Mouse (Mus musculus): ENCODE measurements around the gene Cenpt. TPM values are rescaled to one million over a fixed set of nuclear protein-coding genes. Genes with fewer than 3 reads are reported as not detected.
A peak's percentile ranks its signal among the peaks of the same experiment; 100 is the strongest.

Cenpt gene
- polyA plus RNA-seq, 1 experiment from 2014 or later: 46.9 TPM

DNA sequence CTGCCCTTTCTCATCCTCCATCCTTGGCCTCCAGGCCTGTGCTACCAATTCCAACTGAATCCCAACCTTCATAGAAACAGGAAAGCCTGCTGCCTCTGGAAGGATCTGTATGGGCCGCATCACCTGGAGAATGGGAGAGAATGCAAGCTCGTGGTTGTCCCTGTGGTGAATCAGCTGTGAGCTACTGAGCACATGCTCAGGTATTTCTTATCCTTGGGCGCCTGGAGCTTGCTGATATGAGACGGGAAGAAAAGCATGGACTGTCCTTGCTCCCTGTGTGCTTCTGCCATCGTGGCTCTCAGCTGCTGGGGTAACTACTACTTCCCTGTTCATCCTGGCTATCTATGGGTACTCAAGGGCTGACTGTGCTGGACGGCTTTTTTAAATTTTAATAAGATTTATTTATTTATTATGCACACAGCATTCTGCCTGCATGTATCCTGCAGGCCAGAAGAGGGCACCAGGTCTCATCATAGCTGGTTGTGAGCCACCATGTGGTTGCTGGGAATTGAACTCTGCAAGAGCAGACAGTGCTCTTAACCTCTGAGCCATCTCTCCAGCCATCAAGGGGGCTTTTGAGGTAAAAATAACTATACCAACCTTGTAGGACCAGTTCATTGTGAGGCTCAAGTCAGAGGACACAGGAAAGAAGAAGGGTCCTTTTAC, 13.4 kb upstream of the Cenpt start:
- no peaks in the 10 kb centered on the region for H3K27me3 ChIP-seq
- H3K36me3 ChIP-seq: peaks cover 62% of the 10 kb centered on the region
- H3K27ac ChIP-seq (replicated peaks): no peak overlapping the region
- H3K4me3 ChIP-seq (replicated peaks): no peak overlapping the region
- no peaks in the 10 kb centered on the region for H3K9me3 ChIP-seq (replicated peaks)
- no peak overlapping the region for H3K9ac ChIP-seq
- WGBS: 81% methylated on average over 6 of the region's 6 CpGs
- H3K4me2 ChIP-seq (replicated peaks): no peak overlapping the region
- peaks cover 16% of the 10 kb centered on the region for H3K4me1 ChIP-seq
- ATAC-seq (ENCODE audit: insufficient number of reproducible peaks, low FRiP score, low TSS enrichment, low read depth): no peak

DNA sequence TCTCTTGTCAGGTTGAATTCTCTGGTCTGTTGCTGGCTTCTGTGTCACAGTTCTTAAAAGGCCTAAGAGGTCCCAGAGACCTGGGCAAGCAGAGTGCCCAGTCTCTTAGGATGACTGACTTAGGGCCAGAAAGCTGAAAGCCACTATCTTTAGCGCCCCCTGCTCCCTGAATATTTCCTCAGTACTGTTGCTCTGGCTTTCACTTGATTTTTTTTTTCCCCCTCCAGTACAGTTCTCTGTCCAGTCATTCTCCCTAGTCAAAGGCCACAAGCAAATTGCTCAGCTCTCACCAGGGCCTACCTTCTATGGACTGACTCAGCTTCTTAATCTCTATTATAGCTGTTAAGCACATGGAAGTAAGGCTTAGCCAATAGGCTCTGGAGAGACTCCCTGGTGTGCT, 8.9 kb upstream of the Cenpt start:
- H3K4me1 ChIP-seq: peaks cover 51% of the 10 kb centered on the region
- peaks cover 34% of the 10 kb centered on the region for H3K36me3 ChIP-seq
- H3K9ac ChIP-seq: peak overlapping the region; percentile 77; the same call in 1 of the 2 replicates
- peak overlapping the region; percentile 75 for H3K4me2 ChIP-seq (replicated peaks)
- no peaks in the 10 kb centered on the region for H3K9me3 ChIP-seq (replicated peaks)
- no peak overlapping the region for H3K27ac ChIP-seq (replicated peaks)
- 3% methylated on average over 1 of the region's 1 CpGs for WGBS
- no peak for ATAC-seq (ENCODE audit: insufficient number of reproducible peaks, low FRiP score, low TSS enrichment, low read depth)
- H3K27me3 ChIP-seq: no peaks in the 10 kb centered on the region
- H3K4me3 ChIP-seq (replicated peaks): peak overlapping the region; percentile 99

DNA sequence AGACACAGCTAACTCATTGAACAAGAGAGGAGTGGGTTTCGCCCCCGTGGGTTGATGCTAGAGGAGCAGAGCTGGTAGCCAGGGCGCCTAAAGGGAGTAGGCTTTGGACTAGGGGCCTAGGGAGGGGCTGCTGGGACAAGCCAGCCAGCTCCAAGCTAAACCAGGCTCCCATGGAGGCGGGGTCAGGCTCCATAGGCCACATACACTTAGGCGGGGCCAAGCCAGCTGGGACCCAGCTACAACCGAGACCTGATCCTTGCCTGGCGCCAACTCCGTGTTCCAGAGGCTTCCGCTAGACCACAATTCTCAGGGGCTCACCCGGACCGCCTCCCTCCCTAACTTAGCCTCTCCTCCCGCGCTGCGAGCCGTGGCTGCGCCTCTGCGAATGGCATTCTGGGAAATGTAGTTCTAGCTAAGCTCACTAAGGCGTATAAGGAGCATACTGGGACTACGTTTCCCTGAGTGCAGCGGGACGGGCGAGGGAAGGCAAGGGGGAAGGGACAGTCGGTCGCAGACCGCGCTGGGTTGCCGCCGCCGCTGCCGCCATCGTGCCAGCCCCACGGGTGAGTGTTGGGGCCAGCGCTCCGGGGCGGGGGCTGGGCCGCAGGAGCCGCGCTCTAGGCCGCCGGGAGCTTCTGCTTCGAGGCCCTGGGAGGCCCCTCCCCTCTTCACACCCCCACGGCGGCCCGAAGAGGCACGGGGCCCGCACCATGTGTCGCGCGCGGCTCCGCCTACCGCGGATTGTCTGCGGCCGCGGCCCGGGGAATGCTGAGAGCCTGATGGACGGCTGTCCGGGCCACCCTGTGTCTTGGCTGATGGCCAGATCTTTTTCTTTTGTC, 7.3 kb upstream of the Cenpt start, which contains the start of gene Nutf2:
Gene Nutf2, plus strand, starts transcription at position 438 of the 839 bp plus-strand sequence.
- Histone ChIP-seq H3K9me3 (replicated peaks) (no peaks in the 10 kb centered on the region), H3K4me3 (replicated peaks) (peak within 1 kb of the TSS; percentile 99), H3K9ac (peak within 1 kb of the TSS; percentile 77), H3K4me1 (peaks cover 62% of the 10 kb centered on the region), H3K36me3 (peaks cover 22% of the 10 kb centered on the region), H3K27me3 (no peaks in the 10 kb centered on the region), H3K4me2 (replicated peaks) (peak within 1 kb of the TSS; percentile 75), H3K27ac (replicated peaks) (peak within 1 kb of the TSS; percentile 94)
- WGBS: under 1% methylated on average over 58 of the region's 59 CpGs
- ATAC-seq (ENCODE audit: insufficient number of reproducible peaks, low FRiP score, low TSS enrichment, low read depth): peak; percentile 98

DNA sequence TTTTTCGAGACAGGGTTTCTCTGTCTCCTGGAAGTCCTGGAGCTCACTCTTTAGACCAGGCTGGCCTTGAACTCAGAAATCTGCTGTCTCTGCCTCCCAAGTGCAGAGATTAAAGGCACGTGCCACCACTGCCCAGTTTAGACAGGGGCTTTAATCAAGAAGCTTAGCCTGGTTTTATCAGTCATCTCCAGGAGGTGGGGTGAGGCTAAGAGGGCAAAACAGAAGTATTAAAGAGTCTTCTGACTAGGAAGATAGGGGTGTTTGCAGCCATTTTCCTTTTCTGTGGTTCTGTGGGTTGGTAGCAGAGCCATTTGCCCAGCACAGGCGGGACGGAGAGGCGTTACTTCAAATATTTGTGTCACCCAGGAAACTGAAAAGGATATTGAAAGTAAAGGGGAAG, 6.2 kb upstream of the Cenpt start:
- Histone ChIP-seq H3K4me3 (replicated peaks) (peak overlapping the region; percentile 99), H3K36me3 (peaks cover 15% of the 10 kb centered on the region), H3K9ac (no peak overlapping the region), H3K4me2 (replicated peaks) (peak overlapping the region; percentile 75; the same call in 1 of the 2 replicates), H3K27ac (replicated peaks) (peak overlapping the region; percentile 94), H3K9me3 (replicated peaks) (no peaks in the 10 kb centered on the region), H3K4me1 (peaks cover 65% of the 10 kb centered on the region), H3K27me3 (no peaks in the 10 kb centered on the region)
- 68% methylated on average over 5 of the region's 5 CpGs for WGBS
- ATAC-seq (ENCODE audit: insufficient number of reproducible peaks, low FRiP score, low TSS enrichment, low read depth): no peak

DNA sequence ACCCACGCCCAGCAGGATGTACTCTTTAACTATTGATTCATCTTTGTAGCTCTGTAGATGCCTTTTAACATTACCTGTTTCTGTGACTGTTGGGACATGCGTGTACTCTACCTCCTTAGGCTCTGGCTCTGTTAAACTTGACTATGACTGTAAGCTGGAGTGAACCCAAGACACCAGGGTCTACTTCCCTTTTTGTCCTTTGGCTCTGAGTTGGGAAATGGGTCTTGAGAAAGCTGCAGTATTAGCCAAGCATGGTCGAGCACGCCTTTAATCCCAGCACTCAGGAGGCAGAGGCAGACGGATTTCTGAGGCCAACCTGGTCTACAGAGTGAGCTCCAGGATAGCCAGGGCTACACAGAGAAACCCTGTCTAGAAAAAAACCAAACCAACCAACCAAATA, 5.4 kb upstream of the Cenpt start:
- ATAC-seq (ENCODE audit: insufficient number of reproducible peaks, low FRiP score, low TSS enrichment, low read depth): no peak
- Histone ChIP-seq H3K27me3 (no peaks in the 10 kb centered on the region), H3K4me3 (replicated peaks) (no peak overlapping the region), H3K27ac (replicated peaks) (peak overlapping the region; percentile 94; the same call in 1 of the 2 replicates), H3K36me3 (peaks cover 14% of the 10 kb centered on the region), H3K4me1 (peaks cover 61% of the 10 kb centered on the region), H3K4me2 (replicated peaks) (no peak overlapping the region), H3K9me3 (replicated peaks) (no peaks in the 10 kb centered on the region), H3K9ac (no peak overlapping the region)
- 82% methylated on average over 5 of the region's 5 CpGs for WGBS

DNA sequence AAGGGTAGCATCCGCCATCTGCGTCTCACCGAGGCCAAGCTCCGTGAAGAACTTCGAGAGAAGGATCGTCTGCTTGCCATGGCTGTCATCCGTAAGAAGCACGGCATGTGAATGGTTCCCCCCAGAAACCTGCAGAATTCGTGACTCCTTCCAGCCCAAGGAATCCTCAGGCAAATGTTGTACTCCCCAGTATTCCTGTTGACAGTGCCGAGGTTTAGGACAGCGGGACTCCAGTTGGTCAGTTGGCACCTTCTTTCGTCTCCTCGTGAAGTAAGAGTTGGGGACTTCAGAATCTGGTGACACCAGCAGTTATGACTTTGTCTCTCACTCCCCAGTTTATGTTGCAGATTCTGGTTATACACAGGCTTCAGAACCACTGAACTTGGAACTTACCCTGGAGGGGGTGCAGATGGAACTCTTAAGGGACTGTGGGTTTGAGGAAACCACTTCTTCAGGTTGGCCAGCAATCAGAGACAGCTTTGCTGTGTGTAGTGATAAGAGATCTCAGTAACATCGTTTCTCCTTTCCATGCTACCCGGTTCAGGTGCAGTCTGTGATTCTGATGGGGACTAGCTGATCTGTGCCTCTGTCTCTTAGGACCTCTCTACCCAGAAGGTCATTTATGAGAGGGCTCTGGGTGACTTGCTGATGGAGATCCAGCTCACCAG, 3.2 kb upstream of the Cenpt start:
- Histone ChIP-seq H3K27ac (replicated peaks) (peak overlapping the region; percentile 92), H3K9ac (peak overlapping the region; percentile 64), H3K27me3 (no peaks in the 10 kb centered on the region), H3K36me3 (peaks cover 11% of the 10 kb centered on the region; the same call in 1 of the 2 replicates), H3K4me1 (peaks cover 53% of the 10 kb centered on the region), H3K9me3 (replicated peaks) (no peaks in the 10 kb centered on the region), H3K4me3 (replicated peaks) (peak overlapping the region; percentile 71), H3K4me2 (replicated peaks) (peak overlapping the region; percentile 92)
- ATAC-seq (ENCODE audit: insufficient number of reproducible peaks, low FRiP score, low TSS enrichment, low read depth): no peak
- WGBS: 20% methylated on average over 15 of the region's 15 CpGs

DNA sequence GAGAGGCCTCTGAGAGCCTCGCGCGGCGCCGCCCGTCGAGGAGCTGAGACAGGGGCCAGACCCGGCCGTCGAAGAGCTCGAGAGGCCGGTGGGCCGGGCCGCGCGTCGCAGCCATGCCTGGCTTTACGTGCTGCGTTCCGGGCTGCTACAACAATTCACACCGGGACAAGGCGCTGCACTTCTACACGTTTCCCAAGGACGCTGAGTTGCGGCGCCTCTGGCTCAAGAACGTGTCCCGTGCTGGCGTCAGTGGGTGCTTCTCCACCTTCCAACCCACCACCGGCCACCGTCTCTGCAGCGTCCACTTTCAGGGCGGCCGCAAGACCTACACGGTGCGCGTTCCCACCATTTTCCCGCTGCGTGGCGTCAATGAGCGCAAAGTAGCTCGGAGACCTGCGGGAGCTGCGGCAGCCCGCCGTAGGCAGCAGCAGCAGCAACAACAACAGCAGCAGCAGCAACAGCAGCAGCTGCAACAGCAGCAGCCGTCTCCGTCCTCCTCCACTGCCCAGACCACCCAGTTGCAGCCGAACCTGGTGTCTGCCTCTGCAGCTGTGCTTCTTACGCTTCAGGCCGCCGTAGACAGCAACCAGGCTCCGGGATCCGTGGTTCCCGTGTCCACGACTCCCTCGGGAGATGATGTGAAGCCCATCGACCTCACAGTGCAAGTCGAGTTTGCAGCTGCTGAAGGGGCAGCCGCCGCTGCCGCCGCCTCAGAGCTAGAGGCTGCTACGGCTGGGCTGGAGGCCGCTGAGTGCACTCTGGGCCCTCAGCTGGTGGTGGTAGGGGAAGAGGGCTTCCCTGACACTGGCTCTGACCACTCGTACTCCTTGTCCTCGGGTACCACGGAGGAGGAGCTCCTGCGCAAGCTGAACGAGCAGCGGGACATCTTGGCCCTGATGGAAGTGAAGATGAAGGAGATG, 2.4 kb upstream of the Cenpt start:
- WGBS: under 1% methylated on average over 71 of the region's 71 CpGs
- H3K9ac ChIP-seq: peak overlapping the region; percentile 64

DNA sequence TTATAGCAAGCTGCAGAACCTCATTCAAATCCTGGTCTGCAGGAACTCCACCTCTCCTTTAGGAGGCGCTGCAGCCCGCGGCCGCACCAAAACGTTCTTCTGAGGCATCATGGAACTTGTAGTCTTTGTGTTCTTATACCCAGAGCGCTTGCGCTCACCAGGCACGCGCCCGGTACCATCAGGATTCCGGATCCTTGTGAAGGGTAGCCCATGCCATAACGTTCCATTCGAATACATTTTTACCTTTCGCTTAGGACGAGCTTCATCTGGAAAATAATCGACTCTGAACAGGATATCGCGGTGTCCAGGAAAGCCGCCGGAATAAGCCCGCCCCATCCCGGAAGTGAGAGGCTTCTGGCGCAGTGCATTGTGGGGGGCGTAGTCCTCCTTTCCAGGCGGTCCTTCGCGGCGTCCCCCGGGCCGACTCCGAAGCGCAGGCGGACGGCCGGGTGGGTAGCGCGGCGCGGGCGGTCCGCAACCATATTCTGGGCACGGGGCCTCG, 1.7 kb upstream of the Cenpt start, which contains the start of gene Thap11:
Gene Thap11, plus strand, starts transcription at position 418 of the 502 bp plus-strand sequence.
- Histone ChIP-seq H3K9ac (peak within 1 kb of the TSS; percentile 64), H3K4me3 (replicated peaks) (peak within 1 kb of the TSS; percentile 71), H3K27ac (replicated peaks) (peak within 1 kb of the TSS; percentile 92), H3K27me3 (no peaks in the 10 kb centered on the region), H3K4me2 (replicated peaks) (peak within 1 kb of the TSS; percentile 92), H3K9me3 (replicated peaks) (no peaks in the 10 kb centered on the region), H3K36me3 (peaks cover 13% of the 10 kb centered on the region; the same call in 1 of the 2 replicates), H3K4me1 (peaks cover 55% of the 10 kb centered on the region)
- ATAC-seq (ENCODE audit: insufficient number of reproducible peaks, low FRiP score, low TSS enrichment, low read depth): peak; percentile 93
- WGBS: 4% methylated on average over 43 of the region's 43 CpGs

More for the DNA sequence above, 2.4 kb upstream of the Cenpt start:
- H3K36me3 ChIP-seq: peaks cover 11% of the 10 kb centered on the region; the same call in 1 of the 2 replicates
- no peaks in the 10 kb centered on the region for H3K9me3 ChIP-seq (replicated peaks)
- H3K4me2 ChIP-seq (replicated peaks): peak overlapping the region; percentile 92
- peaks cover 55% of the 10 kb centered on the region for H3K4me1 ChIP-seq
- H3K27me3 ChIP-seq: no peaks in the 10 kb centered on the region
- H3K4me3 ChIP-seq (replicated peaks): peak overlapping the region; percentile 71
- H3K27ac ChIP-seq (replicated peaks): peak overlapping the region; percentile 92
- peak; percentile 15; the same call in 1 of the 2 replicates for ATAC-seq (ENCODE audit: insufficient number of reproducible peaks, low FRiP score, low TSS enrichment, low read depth)

DNA sequence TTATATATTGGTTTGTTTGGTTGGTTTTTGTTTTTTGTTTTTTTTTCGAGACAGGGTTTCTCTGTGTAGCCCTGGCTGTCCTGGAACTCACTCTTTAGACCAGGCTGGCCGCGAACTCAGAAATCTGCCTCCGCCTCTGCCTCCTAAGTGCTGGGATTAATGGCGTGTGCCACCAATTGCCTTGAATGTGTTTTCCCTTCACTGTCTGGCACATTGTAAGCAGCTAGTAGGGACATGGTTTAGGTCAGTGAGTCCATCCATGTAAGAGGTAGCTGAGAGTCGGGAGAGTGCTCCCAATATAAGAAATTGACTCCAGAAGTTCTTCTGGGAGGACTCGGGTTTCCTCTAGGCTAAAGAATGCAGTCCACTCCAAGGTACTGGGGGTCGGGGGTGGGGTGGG, 1.2 kb upstream of the Cenpt start:
- no peaks in the 10 kb centered on the region for H3K9me3 ChIP-seq (replicated peaks)
- H3K36me3 ChIP-seq: peaks cover 17% of the 10 kb centered on the region

DNA sequence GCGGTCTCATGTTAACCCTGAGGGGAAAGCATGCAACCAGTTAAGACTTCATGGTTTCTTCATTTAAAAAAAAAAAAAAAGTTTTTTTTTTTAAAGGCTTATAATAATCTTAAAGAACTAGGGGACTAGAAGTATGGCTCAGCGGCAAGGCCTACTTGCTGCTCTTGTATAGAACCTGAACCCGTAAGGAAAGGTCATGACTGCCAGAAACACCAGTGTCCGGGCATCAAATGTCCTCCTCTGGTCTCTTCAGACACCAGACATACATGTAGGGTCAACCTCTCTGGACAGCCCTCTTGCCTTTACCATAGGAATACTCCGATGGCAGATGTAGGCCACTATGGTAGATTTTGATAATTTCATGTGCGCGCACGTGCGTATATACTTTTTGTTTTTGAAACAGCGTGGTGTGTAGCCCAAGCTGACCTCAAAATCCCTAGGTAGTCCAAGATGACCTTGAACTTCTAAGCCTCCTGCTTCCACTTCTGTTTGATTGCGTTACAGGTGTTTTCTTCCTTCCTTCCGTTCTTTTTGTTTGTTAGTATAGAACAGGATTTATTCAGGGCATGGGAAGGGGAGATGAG, 840 bp downstream of the Cenpt start:
- Histone ChIP-seq H3K9me3 (replicated peaks) (no peaks in the 10 kb centered on the region), H3K36me3 (peaks cover 27% of the 10 kb centered on the region), H3K27ac (replicated peaks) (no peak overlapping the region), H3K27me3 (no peaks in the 10 kb centered on the region), H3K4me2 (replicated peaks) (peak overlapping the region; percentile 66), H3K9ac (no peak overlapping the region), H3K4me1 (peaks cover 30% of the 10 kb centered on the region), H3K4me3 (replicated peaks) (peak overlapping the region; percentile 77)
- 80% methylated on average over 12 of the region's 12 CpGs for WGBS
- ATAC-seq (ENCODE audit: insufficient number of reproducible peaks, low FRiP score, low TSS enrichment, low read depth): no peak

More for the DNA sequence above, 1.2 kb upstream of the Cenpt start:
- peak overlapping the region; percentile 71 for H3K4me3 ChIP-seq (replicated peaks)
- H3K9ac ChIP-seq: no peak overlapping the region
- H3K27ac ChIP-seq (replicated peaks): 0 out of 2 replicates have a peak overlapping the region, but pooled peaks have one; percentile 40
- peaks cover 50% of the 10 kb centered on the region for H3K4me1 ChIP-seq
- H3K27me3 ChIP-seq: no peaks in the 10 kb centered on the region
- ATAC-seq (ENCODE audit: insufficient number of reproducible peaks, low FRiP score, low TSS enrichment, low read depth): no peak
- peak overlapping the region; percentile 92 for H3K4me2 ChIP-seq (replicated peaks)
- 29% methylated on average over 8 of the region's 8 CpGs for WGBS

All from embryonic facial prominence, embryonic 15.5 days (tissue).